Mouse (Mus musculus) megakaryocyte-erythroid progenitor cell, adult 5-6 weeks (primary cell): Measurements from ENCODE around the gene Gm49337. TPM values are rescaled to one million over a fixed set of nuclear protein-coding genes. Genes with fewer than 3 reads are reported as not detected.
A peak's percentile ranks its signal among the peaks of the same experiment; 100 is the strongest.

Source experiments
- ATAC-seq: replicated peaks from 2 replicates; pipeline ENCODE4 v1.8.0; 2016; ENCODE audit warnings: mild to moderate bottlenecking, inconsistent platforms; ENCODE audit not compliant: severe bottlenecking, poor library complexity, low FRiP score, low TSS enrichment
- total RNA-seq, 2 experiments: library from RNA; stranded (forward) in 1 of 2; stranded (reverse) in 1 of 2; fragments of 200-1000, 215-1000 nt in 1 of 2; fragments of >200 nt in 1 of 2; fragmentation: Nextera tagmentation in 1 of 2; gene quantifications; 2 replicates each; pipeline ENCODE4 v1.2.3; 2014 to 2017

Gene Gm49337
- total RNA-seq, 2 experiments from 2014 or later = not detected

- peak; percentile 52 for ATAC-seq
These were observed 13.3 kb upstream of the Gm49337 start for GRCm38 (mm10) chr4:116159912-116160311.

DNA sequence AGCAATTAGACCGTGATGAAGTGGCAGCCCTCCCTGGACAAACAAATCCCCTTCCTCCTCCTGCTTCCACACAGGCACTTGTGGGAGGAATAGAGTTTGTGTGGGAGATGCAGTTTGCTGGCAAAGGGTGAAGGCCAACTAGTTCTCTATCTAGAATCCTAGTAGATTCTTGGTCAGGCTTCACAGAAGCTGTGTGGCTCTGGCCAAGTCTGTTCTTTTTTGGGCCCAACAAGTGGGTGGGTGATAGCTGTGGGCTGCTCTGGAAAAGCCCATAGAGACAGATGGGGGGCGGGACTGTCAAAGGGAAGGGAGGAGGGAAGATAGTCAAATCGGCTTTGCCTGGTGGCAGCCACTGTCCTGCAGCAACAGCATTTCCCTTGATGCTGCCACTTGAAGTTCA, 12.4 kb upstream of the Gm49337 start:
- ATAC-seq = no peak

GRCm38 (mm10) chr4:116162142-116162541, 11.0 kb upstream of the Gm49337 start:
- 0 out of 2 replicates have a peak, but pooled peaks have one; percentile 39 for ATAC-seq

- ATAC-seq = no peak
These were observed 8.2 kb upstream of the Gm49337 start for GRCm38 (mm10) chr4:116164759-116165554.

GRCm38 (mm10) chr4:116165708-116166407, 7.3 kb upstream of the Gm49337 start:
- no peak for ATAC-seq

DNA sequence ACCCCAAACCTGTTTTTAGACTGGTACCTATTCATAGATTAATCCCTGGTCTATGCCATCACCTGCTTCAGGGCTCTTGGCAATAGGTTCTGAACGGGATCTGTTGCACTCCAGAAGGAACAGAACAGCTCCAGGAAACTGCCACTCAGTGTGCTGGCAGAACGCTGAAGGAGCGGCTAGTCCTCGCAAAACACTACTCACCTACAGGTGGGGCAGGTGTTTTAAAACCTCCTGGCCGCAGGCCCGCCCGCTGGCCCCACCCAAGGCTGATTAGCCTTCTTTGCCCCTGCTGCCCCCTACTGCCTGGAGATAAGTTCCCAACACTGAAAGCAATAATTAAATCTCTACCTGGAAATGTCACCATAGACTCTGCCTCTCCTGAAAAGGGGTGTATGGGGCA, 5.8 kb upstream of the Gm49337 start, which contains the start of gene Tspan1:
Gene Tspan1 (minus strand): TSS at position 198 of the 400 bp plus-strand sequence.
- 0 out of 2 replicates have a peak, but pooled peaks have one; percentile 30 for ATAC-seq

DNA sequence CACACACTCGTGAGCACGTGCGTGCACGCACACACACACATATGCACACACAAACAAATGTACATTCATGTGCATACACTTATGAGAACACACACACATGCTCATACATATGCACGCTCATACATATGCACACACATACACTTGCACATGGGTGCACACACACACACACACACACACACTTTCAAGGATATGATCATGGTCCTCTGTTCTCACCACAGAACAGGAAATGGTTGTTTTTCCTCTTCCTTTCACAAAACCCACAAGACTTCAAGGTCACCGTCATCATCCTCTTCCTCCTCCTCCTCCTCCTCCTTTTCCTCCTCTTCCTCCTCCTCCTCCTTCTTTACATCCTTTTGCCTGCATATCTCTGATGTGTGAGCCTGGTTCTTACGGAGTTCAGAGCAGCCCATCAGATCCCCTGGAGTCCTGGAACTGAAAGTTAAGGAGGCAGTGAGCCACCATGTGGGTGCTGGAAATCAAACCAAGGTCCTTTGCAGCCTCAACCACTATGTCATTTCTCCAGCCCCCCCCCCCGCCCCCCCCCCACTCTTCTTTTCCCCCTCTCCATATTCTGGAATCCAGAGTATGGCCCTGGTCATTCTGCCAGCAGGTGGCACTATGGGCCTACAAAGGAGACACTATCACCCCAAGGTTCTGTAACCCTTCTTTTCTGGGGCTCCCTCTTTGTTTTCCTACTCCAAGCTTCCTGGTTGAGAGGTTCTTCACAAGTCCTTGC, 4.4 kb upstream of the Gm49337 start:
- ATAC-seq = 0 out of 2 replicates have a peak, but pooled peaks have one; percentile 50

DNA sequence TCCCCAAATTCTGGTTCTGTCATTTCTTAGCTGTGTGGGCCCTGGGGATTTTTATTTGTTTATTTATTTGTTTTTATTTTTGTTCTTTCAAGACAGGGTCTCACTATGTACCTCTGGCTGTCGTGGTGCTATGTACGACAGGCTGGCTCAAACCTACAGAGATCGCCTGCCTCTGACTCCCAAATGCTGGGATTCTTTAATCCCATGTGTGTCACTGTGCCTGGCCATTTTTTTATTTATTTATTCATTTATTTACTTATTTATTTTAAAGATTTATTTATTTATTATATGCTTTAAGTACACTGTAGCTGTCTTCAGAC, 3.9 kb upstream of the Gm49337 start:
- ATAC-seq = no peak

- no peak for ATAC-seq
These were observed 568 bp downstream of the Gm49337 start for GRCm38 (mm10) chr4:116173752-116174151.

DNA sequence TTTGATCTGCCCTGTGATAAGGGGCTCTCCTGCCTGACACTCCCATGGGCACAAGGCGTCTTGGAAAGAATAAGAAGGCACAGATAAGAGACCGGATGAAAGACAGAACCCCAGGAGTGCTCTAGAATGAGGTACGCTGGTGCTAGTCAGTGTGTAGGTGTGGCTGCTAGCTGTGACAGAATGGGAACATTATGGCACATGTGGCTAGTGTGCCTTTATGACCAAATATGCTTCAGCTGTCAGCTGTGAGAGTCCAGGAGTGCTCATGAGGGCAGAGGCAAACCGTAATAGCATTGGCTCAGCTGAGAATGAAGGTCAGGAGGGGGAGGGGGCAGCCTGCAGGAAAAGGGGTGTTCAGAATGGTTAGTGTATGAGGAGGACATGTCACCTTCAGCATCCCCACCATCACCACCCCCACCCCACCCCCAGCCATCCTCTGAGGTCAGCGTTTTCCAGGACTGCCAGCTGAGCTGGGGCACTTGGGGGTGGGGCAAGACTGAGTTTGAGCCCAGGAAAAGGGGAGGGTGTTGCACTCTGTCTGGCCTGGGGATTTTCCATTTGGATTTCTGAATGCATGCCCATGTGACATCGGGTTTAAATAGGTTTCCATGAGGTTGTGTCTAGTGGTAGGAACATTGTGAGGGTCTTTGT, 1.4 kb downstream of the Gm49337 start:
- no peak for ATAC-seq

DNA sequence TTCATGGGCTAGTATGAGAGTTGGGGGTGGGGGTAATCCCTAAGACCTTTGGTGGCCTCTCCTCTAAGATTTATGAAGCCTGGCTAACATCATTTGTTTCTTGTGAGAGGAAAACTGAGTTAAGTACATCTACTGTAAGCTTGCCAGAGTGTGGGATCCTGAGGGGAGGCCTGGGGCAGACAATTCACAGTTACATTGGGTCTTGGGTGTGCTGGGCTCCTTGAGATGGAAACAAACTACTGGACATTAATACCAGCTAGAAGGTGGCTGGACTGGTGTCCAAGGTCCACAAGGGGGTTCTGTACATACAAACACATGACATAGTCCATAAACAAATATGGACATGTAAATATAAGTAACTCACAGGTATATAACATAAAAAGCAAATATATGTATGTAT, 2.0 kb downstream of the Gm49337 start:
- ATAC-seq = no peak

- ATAC-seq = peak; percentile 87
These were observed 2.7 kb downstream of the Gm49337 start for GRCm38 (mm10) chr4:116175711-116176542.

DNA sequence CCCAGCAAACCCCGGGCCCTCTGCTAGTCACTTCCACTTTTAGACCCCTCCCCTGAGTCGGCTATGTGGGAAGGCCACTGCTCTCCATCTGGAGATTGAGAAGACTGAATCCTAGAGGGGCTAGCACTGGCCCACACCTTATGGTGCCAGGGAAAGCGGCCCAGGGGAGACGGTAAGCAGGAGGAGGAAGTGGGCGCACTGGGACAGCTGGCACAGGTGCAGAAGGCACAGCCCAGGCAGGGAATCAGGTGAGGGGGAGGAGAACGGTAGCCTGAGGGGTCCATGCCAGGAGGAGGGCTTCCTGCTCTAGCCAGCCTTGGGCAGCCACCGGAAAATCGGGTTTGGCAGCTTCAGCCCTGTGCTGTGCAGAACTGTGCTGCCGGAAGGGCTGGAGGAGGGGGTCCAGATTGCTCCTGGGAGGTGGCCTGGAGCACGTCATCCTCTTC, 3.4 kb downstream of the Gm49337 start:
- 0 out of 2 replicates have a peak, but pooled peaks have one; percentile 16 for ATAC-seq

DNA sequence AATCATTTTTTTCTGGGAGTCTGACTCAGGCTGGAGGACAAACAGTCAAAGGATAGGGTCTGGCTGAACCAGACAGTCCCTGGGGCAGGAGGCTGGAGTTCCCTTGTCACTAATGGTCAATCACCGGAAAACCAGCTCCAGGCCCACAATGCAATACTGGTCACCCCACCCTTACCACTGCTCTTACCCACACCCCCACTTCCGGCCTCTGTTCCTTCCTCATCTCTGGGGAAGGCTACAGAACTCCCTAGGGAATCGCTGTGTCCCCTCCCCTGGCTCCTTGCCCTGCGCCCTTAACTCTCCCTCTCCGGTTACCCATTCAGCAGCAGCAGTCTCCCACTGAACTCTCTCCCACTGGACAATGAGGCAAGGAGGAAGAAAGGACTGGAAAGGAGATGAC, 4.0 kb downstream of the Gm49337 start:
- ATAC-seq = no peak

DNA sequence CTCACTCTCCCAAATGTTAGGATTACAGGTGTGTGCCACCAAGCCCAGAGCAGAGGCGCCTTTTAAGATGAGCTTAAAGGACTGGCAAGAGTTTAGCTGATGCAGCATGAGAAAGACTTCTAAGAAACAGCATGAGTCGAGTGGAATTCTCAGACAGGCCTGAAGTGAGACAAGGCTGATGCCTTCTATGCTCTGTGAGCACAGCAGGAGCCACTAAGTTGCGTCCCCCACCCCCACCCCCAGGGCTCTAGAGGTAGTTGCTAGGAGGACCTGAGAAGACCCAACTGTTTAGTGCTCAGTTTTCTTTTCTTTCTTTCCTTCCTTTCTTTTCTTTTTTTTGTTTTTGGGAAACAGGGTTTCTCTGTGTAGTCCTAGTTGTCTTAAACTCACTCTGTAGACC, 8.9 kb downstream of the Gm49337 start:
- no peak for ATAC-seq

DNA sequence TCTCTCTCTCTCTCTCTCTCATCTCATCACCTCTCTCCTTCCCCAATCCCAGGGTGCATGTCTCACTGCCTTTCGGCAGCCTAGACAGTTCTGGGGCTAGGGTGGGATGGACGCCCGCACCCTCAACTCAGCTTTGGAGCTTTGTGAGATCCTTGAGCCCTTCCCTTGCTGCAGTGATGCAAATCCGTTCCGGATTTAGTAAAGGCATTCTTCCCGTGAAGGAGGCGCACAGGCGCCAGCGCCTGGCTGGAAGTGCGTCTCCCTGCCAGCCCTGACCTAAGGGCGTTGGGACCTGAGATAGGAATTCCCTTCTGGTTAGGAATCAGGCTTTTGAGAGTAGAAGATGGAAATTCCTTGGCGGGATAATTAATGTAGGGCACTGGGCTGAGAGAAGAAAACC, 9.6 kb downstream of the Gm49337 start:
- ATAC-seq = no peak

GRCm38 (mm10) chr4:116185083-116185482, 11.9 kb downstream of the Gm49337 start:
- ATAC-seq = no peak; the same call in 1 of the 2 replicates

GRCm38 (mm10) chr4:116192286-116192835, 19.2 kb downstream of the Gm49337 start:
- no peak for ATAC-seq
